ENCODE assay signal across 25 mouse cellular contexts in genomic region chr12:85866624-85867023, GRCm38 (mm10). TPM values are rescaled to one million over a fixed set of nuclear protein-coding genes. Genes with fewer than 3 reads are reported as not detected.
DNase-seq lines count a peak whose midpoint lies in the region; ATAC-seq and TF ChIP-seq lines count a peak whose summit lies in the region.
"Had no signal": no experiment of that assay in that cellular context is flagged by ENCODE, and none has a peak within 500 bp of the region (broad histone marks: within the 10 kb centered on the region; RNA-seq: fewer than 3 reads in every experiment).

No protein-coding gene starts in this region.

- H3K27me3 ChIP-seq in kidney, postnatal 0 days (ENCODE audit: insufficient read depth, low read length): no peaks in the 10 kb centered on the region
- no peaks in the 10 kb centered on the region for H3K27me3 ChIP-seq in lung, postnatal 0 days (replicated peaks; ENCODE audit: insufficient read depth, low read length)
- H3K27me3 ChIP-seq in stomach, postnatal 0 days (ENCODE audit: control insufficient read depth, insufficient read depth, low read length): no peaks in the 10 kb centered on the region
- H3K27me3 ChIP-seq: embryonic facial prominence, embryonic 15.5 days; forebrain, embryonic 13.5 days; heart, embryonic 15.5 days; megakaryocyte, embryonic 14.5 days; midbrain, embryonic 12.5 days; neural tube, embryonic 12.5 days had no signal

- H3K9ac ChIP-seq in kidney, postnatal 0 days (ENCODE audit: low read depth, low read length): no peak overlapping the region
- no peak overlapping the region for H3K9ac ChIP-seq in lung, postnatal 0 days (replicated peaks; ENCODE audit: low read depth)
- H3K9ac ChIP-seq in stomach, postnatal 0 days (ENCODE audit: low read length): no peak overlapping the region
- H3K9ac ChIP-seq: embryonic facial prominence, embryonic 15.5 days; forebrain, embryonic 13.5 days; heart, embryonic 15.5 days; midbrain, embryonic 12.5 days; neural tube, embryonic 12.5 days had no signal

- no peaks in the 10 kb centered on the region for H3K9me3 ChIP-seq in kidney, postnatal 0 days (replicated peaks; ENCODE audit: low read length)
- no peaks in the 10 kb centered on the region for H3K9me3 ChIP-seq in lung, postnatal 0 days (ENCODE audit: low read length)
- no peaks in the 10 kb centered on the region for H3K9me3 ChIP-seq in stomach, postnatal 0 days (ENCODE audit: control insufficient read depth, low read length)
- H3K9me3 ChIP-seq: embryonic facial prominence, embryonic 15.5 days; forebrain, embryonic 13.5 days; G1E; heart, embryonic 15.5 days; megakaryocyte, embryonic 14.5 days; midbrain, embryonic 12.5 days; neural tube, embryonic 12.5 days had no signal

- TF ChIP-seq EP300 in lung, postnatal 0 days (IDR thresholded peaks at IDR 0.05): no peak
- no peak for TF ChIP-seq EP300 in stomach, postnatal 0 days (optimal IDR thresholded peaks at IDR 0.05)

- H3K4me2 ChIP-seq in kidney, postnatal 0 days (ENCODE audit: low read length): no peak overlapping the region
- H3K4me2 ChIP-seq in lung, postnatal 0 days (replicated peaks; ENCODE audit: low read depth, low read length): no peak overlapping the region
- no peak overlapping the region for H3K4me2 ChIP-seq in stomach, postnatal 0 days (replicated peaks; ENCODE audit: low read depth)
- H3K4me2 ChIP-seq: embryonic facial prominence, embryonic 15.5 days; forebrain, embryonic 13.5 days; heart, embryonic 15.5 days; liver, embryonic 11.5 days; midbrain, embryonic 12.5 days; neural tube, embryonic 12.5 days had no signal

- DNase-seq in kidney, postnatal 0 days (ENCODE audit: low spot score): peak; percentile 16
- no peak for DNase-seq in kidney, adult 9 months
- DNase-seq in lung, postnatal 0 days (ENCODE audit: low spot score): peak; percentile 28
- DNase-seq in lung, postnatal 14 days: no peak
- DNase-seq in retina, postnatal 1 day: peak; percentile 11
- DNase-seq in stomach, postnatal 0 days (ENCODE audit: low spot score): peak; percentile 64
- no peak for DNase-seq in left cerebral cortex, postnatal 10 days (ENCODE audit: extremely low spot score in 1 of 2, low spot score in 2 of 2)
- DNase-seq: adrenal gland, postnatal 25 days; cerebellum, adult 11-12 months; cerebellum, adult 9-11 months; gastrocnemius, postnatal 10 days; kidney, adult 8-10 months; layer of hippocampus, postnatal 36 days; right cerebral cortex, postnatal 14 days; thymus, adult 2 months had no signal

- intact Hi-C loops in left cerebral cortex, postnatal 10 days (cut with DNase I): loop anchor here (2.0 kb wide), 1 partner anchor 212 kb away; the partner anchor contains the start of gene Tgfb3

- no peak overlapping the region for H3K4me3 ChIP-seq in kidney, postnatal 0 days (replicated peaks; ENCODE audit: low read depth, low read length)
- no peak overlapping the region for H3K4me3 ChIP-seq in lung, postnatal 0 days (ENCODE audit: low read depth, low read length)
- no peak overlapping the region for H3K4me3 ChIP-seq in stomach, postnatal 0 days (ENCODE audit: low read depth, low read length)
- H3K4me3 ChIP-seq: embryonic facial prominence, embryonic 15.5 days; forebrain, embryonic 13.5 days; heart, embryonic 15.5 days; megakaryocyte, embryonic 14.5 days; midbrain, embryonic 12.5 days; myocyte; neural tube, embryonic 12.5 days had no signal

- WGBS in kidney, postnatal 0 days: 49% methylated on average over 4 of the region's 4 CpGs
- 63% methylated on average over 4 of the region's 4 CpGs for whole genome bisulfite sequencing in lung, postnatal 0 days
- WGBS in stomach, postnatal 0 days: 53% methylated on average over 4 of the region's 4 CpGs

- H3K27ac ChIP-seq in kidney, postnatal 0 days: no peak overlapping the region
- H3K27ac ChIP-seq in lung, postnatal 0 days (ENCODE audit: low read length): no peak overlapping the region
- H3K27ac ChIP-seq in stomach, postnatal 0 days (replicated peaks): no peak overlapping the region
- H3K27ac ChIP-seq: embryonic facial prominence, embryonic 15.5 days; forebrain, embryonic 13.5 days; heart, embryonic 15.5 days; midbrain, embryonic 12.5 days; neural tube, embryonic 12.5 days had no signal

- H3K36me3 ChIP-seq in kidney, postnatal 0 days (ENCODE audit: insufficient read depth, low read length): no peaks in the 10 kb centered on the region
- no peaks in the 10 kb centered on the region for H3K36me3 ChIP-seq in lung, postnatal 0 days (ENCODE audit: insufficient read depth, low read length)
- H3K36me3 ChIP-seq in stomach, postnatal 0 days (ENCODE audit: control insufficient read depth, insufficient read depth, low read length): no peaks in the 10 kb centered on the region

- TF ChIP-seq CTCF in kidney, postnatal 0 days (IDR thresholded peaks at IDR 0.05; ENCODE audit: low read depth): no peak
- no peak for TF ChIP-seq CTCF in lung, postnatal 0 days (IDR thresholded peaks at IDR 0.05)
- TF ChIP-seq CTCF in stomach, postnatal 0 days (IDR thresholded peaks at IDR 0.05; ENCODE audit: low read depth): no peak

- no peak for ATAC-seq in kidney, postnatal 0 days (replicated peaks; ENCODE audit: low FRiP score, low read depth)
- ATAC-seq in lung, postnatal 0 days: no peak
- peak; percentile 93 for ATAC-seq in stomach, postnatal 0 days (ENCODE audit: low FRiP score, low TSS enrichment)
- ATAC-seq: forebrain, embryonic 13.5 days; hindbrain, embryonic 16.5 days had no signal

- no peaks in the 10 kb centered on the region for H3K4me1 ChIP-seq in kidney, postnatal 0 days (replicated peaks; ENCODE audit: insufficient read depth, low read length)
- 0 out of 2 replicates have a peak, but pooled peaks cover 3% of the 10 kb centered on the region for H3K4me1 ChIP-seq in lung, postnatal 0 days (ENCODE audit: insufficient read depth, low read depth, low read length)
- H3K4me1 ChIP-seq in stomach, postnatal 0 days (replicated peaks; ENCODE audit: control insufficient read depth, insufficient read depth): no peaks in the 10 kb centered on the region; the same call in none of the 2 replicates
- H3K4me1 ChIP-seq: neural tube, embryonic 12.5 days had no signal

RNA-seq across cellular contexts. Expression of gene Ttll5, which starts 42.2 kb away (rescaled TPM):
- 6.8 and 7.2 TPM in 2 replicates for polyA plus RNA-seq in kidney, postnatal 0 days (2015; fragmentation: Nextera tagmentation; extraction: Ambion mirVana)
- polyA plus RNA-seq in lung, postnatal 0 days (2015; fragmentation: Nextera tagmentation; extraction: Ambion mirVana): 4.9 and 6.4 TPM in 2 replicates
- 3.7 and 4.8 TPM in 2 replicates for polyA plus RNA-seq in stomach, postnatal 0 days (2015; fragmentation: Nextera tagmentation; extraction: Ambion mirVana)
- total RNA-seq in left cerebral cortex, postnatal 10 days (2021): 10 to 100 TPM; 29.7 to 38.6 TPM

RNA-seq across cellular contexts. Expression of gene Erg28, which starts 42.3 kb away (rescaled TPM):
- polyA plus RNA-seq in kidney, postnatal 0 days (2015; fragmentation: Nextera tagmentation; extraction: Ambion mirVana): 111 and 122 TPM in 2 replicates
- polyA plus RNA-seq in lung, postnatal 0 days (2015; fragmentation: Nextera tagmentation; extraction: Ambion mirVana): 76.5 and 80.8 TPM in 2 replicates
- 98.1 and 102 TPM in 2 replicates for polyA plus RNA-seq in stomach, postnatal 0 days (2015; fragmentation: Nextera tagmentation; extraction: Ambion mirVana)
- total RNA-seq in left cerebral cortex, postnatal 10 days (2021): 10 to 100 TPM; 60.5 to 65.9 TPM

Comparison
In these comparisons a context has a peak if more than half of its experiments do, and no peak if none do; other contexts are left out.
1. DNase-seq: peak in kidney, postnatal 0 days (single experiment), lung, postnatal 0 days (single experiment), retina, postnatal 1 day (single experiment) and stomach, postnatal 0 days (single experiment); none in kidney, adult 9 months (single experiment), lung, postnatal 14 days (single experiment) and left cerebral cortex, postnatal 10 days (0 of 2).